Comparison of ENCODE assay signal across 8 mouse cellular contexts in genomic region chr1:179012273-179012672, GRCm38 (mm10).
DNase-seq lines count a peak whose midpoint lies in the region; ATAC-seq and TF ChIP-seq lines count a peak whose summit lies in the region.
"Had no signal": no experiment of that assay in that cellular context is flagged by ENCODE, and none has a peak within 500 bp of the region (broad histone marks: within the 10 kb centered on the region; RNA-seq: fewer than 3 reads in every experiment).

No protein-coding gene starts in this region.

- no peak overlapping the region for H3K9ac ChIP-seq in liver, postnatal 0 days (replicated peaks)

- peak; percentile 1 to 43 for DNase-seq in urinary bladder, postnatal 36 days (ENCODE audit: low spot score in 2 of 2)
- DNase-seq in urinary bladder, adult 18-20 months (ENCODE audit: low spot score in 2 of 2) = no peak
- DNase-seq in fat pad, adult 2 months (ENCODE audit: extremely low read depth, low read depth, low spot score) = peak; percentile 37
- DNase-seq in heart, postnatal 10 days = peak; percentile 93 to 94
- peak; percentile 91 for DNase-seq in left cerebral cortex, postnatal 4 days
- DNase-seq in embryo, embryonic 9.5 days (ENCODE audit: extremely low spot score) = no peak
- DNase-seq in liver, postnatal 0 days = no peak

- no peaks in the 10 kb centered on the region for H3K27me3 ChIP-seq in liver, postnatal 0 days (ENCODE audit: insufficient read depth, low read length)

- WGBS in liver, postnatal 0 days (ENCODE audit: insufficient replicate concordance) = 81% methylated on average over 4 of the region's 4 CpGs

- H3K4me3 ChIP-seq in liver, postnatal 0 days (ENCODE audit: low read depth, low read length) = no peak overlapping the region

- H3K36me3 ChIP-seq in liver, postnatal 0 days (replicated peaks; ENCODE audit: insufficient read depth, low read length) = no peaks in the 10 kb centered on the region

- H3K27ac ChIP-seq in liver, postnatal 0 days (ENCODE audit: low read depth) = no peak overlapping the region
- H3K27ac ChIP-seq: kidney, postnatal 0 days had no signal

- H3K9me3 ChIP-seq in liver, postnatal 0 days (ENCODE audit: low read length) = no peaks in the 10 kb centered on the region

- TF ChIP-seq EP300 in liver, postnatal 0 days (IDR thresholded peaks at IDR 0.05; ENCODE audit: low read depth) = no peak

- intact Hi-C loops in heart, postnatal 10 days (cut with DNase I) = no loop called here
- intact Hi-C loops in left cerebral cortex, postnatal 4 days (cut with DNase I) = no loop called here

- ATAC-seq in liver, postnatal 0 days = no peak

- no peak for TF ChIP-seq CTCF in liver, postnatal 0 days (IDR thresholded peaks at IDR 0.05; ENCODE audit: low read depth)

- no peaks in the 10 kb centered on the region for H3K4me1 ChIP-seq in liver, postnatal 0 days (ENCODE audit: insufficient read depth)

- H3K4me2 ChIP-seq in liver, postnatal 0 days (ENCODE audit: low read depth, low read length) = no peak overlapping the region

Comparison
In these comparisons a context has a peak if more than half of its experiments do, and no peak if none do; other contexts are left out.
1. DNase-seq: peak in urinary bladder, postnatal 36 days (2 of 2), fat pad, adult 2 months (single experiment), heart, postnatal 10 days (2 of 2) and left cerebral cortex, postnatal 4 days (single experiment); none in urinary bladder, adult 18-20 months (0 of 2), embryo, embryonic 9.5 days (single experiment) and liver, postnatal 0 days (single experiment).